Comparison of ENCODE assay signal across 8 mouse cellular contexts in genomic region chr4:141238492-141239387, GRCm38 (mm10). TPM values are rescaled to one million over a fixed set of nuclear protein-coding genes. Genes with fewer than 3 reads are reported as not detected.
DNase-seq lines count a peak whose midpoint lies in the region; ATAC-seq and TF ChIP-seq lines count a peak whose summit lies in the region.

No protein-coding gene starts in this region.

- no peaks in the 10 kb centered on the region for H3K36me3 ChIP-seq in kidney, embryonic 16.5 days (ENCODE audit: insufficient read depth, low read length)
- H3K36me3 ChIP-seq in hindbrain, embryonic 16.5 days (ENCODE audit: control insufficient read depth, insufficient read depth, low read length): no peaks in the 10 kb centered on the region
- H3K36me3 ChIP-seq in midbrain, postnatal 0 days (ENCODE audit: insufficient read depth, low read length): no peaks in the 10 kb centered on the region

- no peak for ATAC-seq in kidney, embryonic 16.5 days (ENCODE audit: low FRiP score, low TSS enrichment)
- ATAC-seq in hindbrain, embryonic 16.5 days: no peak; the same call in 1 of the 2 replicates
- 0 out of 2 replicates have a peak, but pooled peaks have one; percentile 36 for ATAC-seq in midbrain, postnatal 0 days (ENCODE audit: low FRiP score)
- no peak for ATAC-seq in megakaryocyte progenitor cell, adult 5-6 weeks (replicated peaks; ENCODE audit: poor library complexity)

- H3K9me3 ChIP-seq in kidney, embryonic 16.5 days (ENCODE audit: low read length): no peaks in the 10 kb centered on the region
- H3K9me3 ChIP-seq in hindbrain, embryonic 16.5 days (ENCODE audit: control insufficient read depth, low read length): no peaks in the 10 kb centered on the region
- H3K9me3 ChIP-seq in midbrain, postnatal 0 days (ENCODE audit: low read length): no peaks in the 10 kb centered on the region

- DNase-seq in kidney, adult 8-10 months: no peak
- no peak for DNase-seq in midbrain, postnatal 0 days (ENCODE audit: low spot score)
- DNase-seq in spleen, postnatal 4 days (ENCODE audit: low spot score in 2 of 2): no peak
- DNase-seq in adrenal gland, adult 2 months: no peak

- H3K27me3 ChIP-seq in kidney, embryonic 16.5 days (ENCODE audit: insufficient read depth, low read length): peaks cover 33% of the 10 kb centered on the region
- H3K27me3 ChIP-seq in hindbrain, embryonic 16.5 days (replicated peaks; ENCODE audit: control insufficient read depth, insufficient read depth, low read length): peaks cover 25% of the 10 kb centered on the region
- H3K27me3 ChIP-seq in midbrain, postnatal 0 days (ENCODE audit: insufficient read depth, low read length): peaks cover 34% of the 10 kb centered on the region; the same call in 1 of the 2 replicates

- no peak for TF ChIP-seq POLR2A in cortical plate, adult 2 months (IDR thresholded peaks at IDR 0.05; ENCODE audit: extremely low read depth, insufficient read depth, low read length)

- WGBS in kidney, embryonic 16.5 days: 4% methylated on average over 20 of the region's 20 CpGs
- WGBS in hindbrain, embryonic 16.5 days: 5% methylated on average over 20 of the region's 20 CpGs
- 5% methylated on average over 20 of the region's 20 CpGs for WGBS in midbrain, postnatal 0 days

- H3K4me1 ChIP-seq in kidney, embryonic 16.5 days (ENCODE audit: insufficient read depth, low read length): peaks cover 38% of the 10 kb centered on the region
- H3K4me1 ChIP-seq in cortical plate, adult 2 months (ENCODE audit: control insufficient read depth, insufficient read depth, low read length): no peaks in the 10 kb centered on the region
- H3K4me1 ChIP-seq in hindbrain, embryonic 16.5 days (ENCODE audit: control insufficient read depth, insufficient read depth, low read depth, low read length): peaks cover 15% of the 10 kb centered on the region
- H3K4me1 ChIP-seq in midbrain, postnatal 0 days (ENCODE audit: insufficient read depth, low read length): peaks cover 4% of the 10 kb centered on the region; the same call in 1 of the 2 replicates

- no peak overlapping the region for H3K27ac ChIP-seq in kidney, embryonic 16.5 days (ENCODE audit: low read length)
- no peak overlapping the region for H3K27ac ChIP-seq in cortical plate, adult 2 months (ENCODE audit: insufficient read depth, low read length)
- no peak overlapping the region for H3K27ac ChIP-seq in hindbrain, embryonic 16.5 days (ENCODE audit: low read depth, low read length)
- no peak overlapping the region for H3K27ac ChIP-seq in midbrain, postnatal 0 days (ENCODE audit: low read depth, low read length)

- H3K4me3 ChIP-seq in kidney, embryonic 16.5 days (ENCODE audit: low read length): peak overlapping the region; percentile 46
- H3K4me3 ChIP-seq in cortical plate, adult 2 months (ENCODE audit: insufficient read depth, low read length): peak overlapping the region; percentile 25; the same call in 1 of the 2 replicates
- peak overlapping the region; percentile 38 for H3K4me3 ChIP-seq in hindbrain, embryonic 16.5 days (ENCODE audit: low read length)
- peak overlapping the region; percentile 26 for H3K4me3 ChIP-seq in midbrain, postnatal 0 days (ENCODE audit: low read depth, low read length)

- peak overlapping the region; percentile 77 for H3K4me2 ChIP-seq in kidney, embryonic 16.5 days (replicated peaks; ENCODE audit: low read depth, low read length)
- H3K4me2 ChIP-seq in hindbrain, embryonic 16.5 days (ENCODE audit: low read length): peak overlapping the region; percentile 58
- peak overlapping the region; percentile 44 for H3K4me2 ChIP-seq in midbrain, postnatal 0 days (ENCODE audit: low read depth, low read length, poor library complexity, severe bottlenecking)

- no peak for TF ChIP-seq CTCF in cortical plate, adult 2 months (IDR thresholded peaks at IDR 0.05; ENCODE audit: extremely low read depth, insufficient read depth, low read length)
- no peak for TF ChIP-seq CTCF in midbrain, postnatal 0 days (IDR thresholded peaks at IDR 0.05)

- peak overlapping the region; percentile 56 for H3K9ac ChIP-seq in kidney, embryonic 16.5 days (replicated peaks; ENCODE audit: low read length)
- H3K9ac ChIP-seq in hindbrain, embryonic 16.5 days (ENCODE audit: low read depth, low read length): peak overlapping the region; percentile 54
- no peak overlapping the region for H3K9ac ChIP-seq in midbrain, postnatal 0 days (replicated peaks; ENCODE audit: low read length, poor library complexity, severe bottlenecking)

RNA-seq across cellular contexts. Expression of gene Arhgef19, which starts 0.6 kb away (rescaled TPM):
- 9.6 and 11.2 TPM in 2 replicates for polyA plus RNA-seq in kidney, embryonic 16.5 days (2015; fragmentation: Nextera tagmentation; extraction: Ambion mirVana)
- 11.8 and 13.2 TPM in 2 replicates for polyA plus RNA-seq in cortical plate, adult 2 months (2012; rRNA removed)
- polyA plus RNA-seq in hindbrain, embryonic 16.5 days (2015; fragmentation: Nextera tagmentation; extraction: Ambion mirVana): 1.7 and 2.0 TPM in 2 replicates
- 0.76 and 1.3 TPM in 2 replicates for total RNA-seq in midbrain, postnatal 0 days (2014; rRNA removed)
- polyA plus RNA-seq in midbrain, postnatal 0 days (2015; fragmentation: Nextera tagmentation; extraction: Ambion mirVana): 1.1 and 1.3 TPM in 2 replicates
- total RNA-seq in adrenal gland, adult 2 months (2021): 10 to 100 TPM; 50.9 to 65.1 TPM
- polyA plus RNA-seq in adrenal gland, adult 2 months (2012; rRNA removed): 58.3 and 75.8 TPM in 2 replicates
- not detected in 2 replicates for total RNA-seq in megakaryocyte progenitor cell, adult 5-6 weeks (2015)
- total RNA-seq in megakaryocyte progenitor cell, adult 5-6 weeks (2017): not detected in 2 replicates

RNA-seq across cellular contexts. Expression of gene Rsg1, which starts 25.0 kb away (rescaled TPM):
- 8.1 and 9.2 TPM in 2 replicates for polyA plus RNA-seq in kidney, embryonic 16.5 days (2015; fragmentation: Nextera tagmentation; extraction: Ambion mirVana)
- 3.0 and 3.3 TPM in 2 replicates for polyA plus RNA-seq in cortical plate, adult 2 months (2012; rRNA removed)
- 8.4 and 8.9 TPM in 2 replicates for polyA plus RNA-seq in hindbrain, embryonic 16.5 days (2015; fragmentation: Nextera tagmentation; extraction: Ambion mirVana)
- 4.6 and 6.0 TPM in 2 replicates for total RNA-seq in midbrain, postnatal 0 days (2014; rRNA removed)
- polyA plus RNA-seq in midbrain, postnatal 0 days (2015; fragmentation: Nextera tagmentation; extraction: Ambion mirVana): 5.2 and 5.3 TPM in 2 replicates
- total RNA-seq in adrenal gland, adult 2 months (2021): 1 to 10 TPM in 1 of 2 experiments, under 1 TPM in 1; 0.86 to 1.1 TPM
- polyA plus RNA-seq in adrenal gland, adult 2 months (2012; rRNA removed): 1.7 and 2.3 TPM in 2 replicates
- total RNA-seq in megakaryocyte progenitor cell, adult 5-6 weeks (2015): 0.73 and 1.4 TPM in 2 replicates
- 1.8 and 3.5 TPM in 2 replicates for total RNA-seq in megakaryocyte progenitor cell, adult 5-6 weeks (2017)
